Mouse (Mus musculus): ENCODE data around the gene Trak2. TPM values are rescaled to one million over a fixed set of nuclear protein-coding genes. Genes with fewer than 3 reads are reported as not detected.
"Not testable (repeated sequence)": the region's sequence is repeated elsewhere in the genome, so short reads cannot be mapped to it uniquely, and the experiment has no call there.

The Trak2 gene
- total RNA-seq, 2 experiments from 2014 or later, result 54.5 to 74.5 TPM

DNA sequence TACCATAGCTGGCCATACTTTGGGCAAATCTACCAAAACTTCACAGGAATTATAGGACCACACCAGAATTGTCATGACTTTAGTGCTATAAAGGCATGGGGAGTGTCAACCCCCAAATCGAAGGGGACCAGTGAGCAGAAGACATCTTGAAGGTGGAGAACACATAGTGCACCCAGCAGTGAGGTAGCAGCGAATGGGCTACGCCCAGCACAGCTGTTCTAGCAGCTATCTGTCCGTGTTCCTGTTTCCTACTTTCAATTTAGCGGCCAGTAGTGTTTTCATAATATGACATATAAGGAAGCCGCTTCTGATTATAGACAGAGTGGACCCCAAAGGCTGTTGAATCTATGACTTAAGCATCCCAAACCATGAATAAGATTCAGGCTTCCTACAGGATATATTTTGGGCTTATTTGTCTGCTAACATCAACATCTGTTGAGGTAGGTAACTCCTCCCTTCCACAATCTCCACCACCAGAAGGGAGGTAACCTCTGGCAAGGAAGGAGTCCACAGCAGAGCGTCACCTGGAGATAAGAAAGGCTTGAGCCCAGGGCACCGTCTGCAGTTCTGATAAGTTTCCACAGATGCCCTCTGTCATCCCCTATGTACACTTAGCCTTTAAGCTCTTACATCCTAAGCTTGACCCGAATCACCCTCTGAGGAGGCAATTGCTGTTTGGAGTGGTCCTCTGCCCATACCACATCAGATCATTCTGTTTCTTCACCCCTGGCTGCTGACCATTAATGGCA is 19.4 kb downstream of the Trak2 start:
- DNase-seq, result no peak

GRCm38 (mm10) chr1:58952997-58953396 is 20.2 kb downstream of the Trak2 start:
- DNase-seq, result no peak

- DNase-seq, result no peak
These were observed 20.7 kb downstream of the Trak2 start for GRCm38 (mm10) chr1:58952526-58952925.

DNA sequence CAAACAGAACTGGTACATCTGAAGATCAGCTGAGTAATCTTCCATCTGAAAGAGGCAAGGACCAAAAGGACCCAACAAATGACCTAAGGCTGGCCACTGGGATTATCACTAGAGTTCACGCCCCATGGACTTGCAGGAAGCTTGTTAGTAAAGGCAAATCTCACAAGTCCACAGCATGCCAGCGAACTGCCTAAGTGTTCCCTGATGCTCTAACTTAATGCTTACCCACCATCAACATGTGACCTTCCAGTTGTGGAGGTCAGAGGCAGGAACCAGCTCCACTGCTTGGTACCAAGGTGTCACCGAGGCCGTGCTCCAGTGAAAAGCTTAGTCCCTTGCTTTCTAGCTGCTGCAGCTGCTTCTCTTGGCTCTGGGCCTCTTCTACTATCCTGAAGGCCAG is 21.4 kb downstream of the Trak2 start:
- no peak for DNase-seq

- peak; percentile 79 for DNase-seq
These were observed 22.2 kb downstream of the Trak2 start for GRCm38 (mm10) chr1:58950899-58951648.

DNA sequence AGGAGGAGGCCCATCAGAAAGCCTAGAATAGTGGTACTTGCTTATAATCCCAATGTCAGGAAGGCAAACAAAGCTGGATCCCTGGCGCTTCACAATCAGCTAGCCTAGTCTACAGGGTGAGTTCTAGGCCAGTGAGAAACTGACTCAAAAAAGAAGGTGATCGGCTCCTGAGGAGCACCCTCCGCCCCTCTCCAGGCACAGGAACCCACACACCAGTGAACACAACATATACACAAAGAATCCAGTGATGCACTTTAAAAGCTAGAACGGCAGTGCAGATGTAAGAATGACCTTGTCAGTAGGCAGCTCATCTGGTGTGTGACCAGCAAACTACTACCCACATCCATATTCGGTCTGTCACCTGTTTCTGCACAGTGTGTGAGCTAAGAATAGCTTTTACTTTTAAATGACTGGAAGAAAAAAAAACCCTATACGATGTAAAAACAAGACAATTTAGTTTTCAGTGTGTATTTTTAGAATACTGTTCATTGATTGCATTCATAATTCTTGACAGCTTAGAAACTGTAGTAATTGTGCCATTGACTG is 23.6 kb downstream of the Trak2 start:
- no peak for DNase-seq

DNA sequence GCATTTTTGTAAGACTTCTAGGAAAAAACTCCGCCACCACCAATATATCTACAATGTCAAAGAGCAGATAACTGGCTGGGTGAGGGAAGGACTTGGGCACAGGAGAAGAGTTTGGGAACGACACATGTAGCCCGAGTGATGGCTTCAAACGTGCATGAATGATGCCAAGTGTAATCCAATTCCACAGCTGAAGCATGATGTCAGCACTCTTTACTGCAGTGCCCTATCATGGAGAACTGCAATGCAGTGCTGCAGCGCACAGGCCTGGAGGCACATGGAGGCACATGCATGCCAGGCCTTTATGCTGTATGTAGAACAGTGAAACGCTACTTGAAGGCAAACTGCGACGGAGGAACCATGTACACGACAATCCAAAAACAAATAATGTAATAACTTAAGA is 26.5 kb downstream of the Trak2 start:
- no peak for DNase-seq

DNA sequence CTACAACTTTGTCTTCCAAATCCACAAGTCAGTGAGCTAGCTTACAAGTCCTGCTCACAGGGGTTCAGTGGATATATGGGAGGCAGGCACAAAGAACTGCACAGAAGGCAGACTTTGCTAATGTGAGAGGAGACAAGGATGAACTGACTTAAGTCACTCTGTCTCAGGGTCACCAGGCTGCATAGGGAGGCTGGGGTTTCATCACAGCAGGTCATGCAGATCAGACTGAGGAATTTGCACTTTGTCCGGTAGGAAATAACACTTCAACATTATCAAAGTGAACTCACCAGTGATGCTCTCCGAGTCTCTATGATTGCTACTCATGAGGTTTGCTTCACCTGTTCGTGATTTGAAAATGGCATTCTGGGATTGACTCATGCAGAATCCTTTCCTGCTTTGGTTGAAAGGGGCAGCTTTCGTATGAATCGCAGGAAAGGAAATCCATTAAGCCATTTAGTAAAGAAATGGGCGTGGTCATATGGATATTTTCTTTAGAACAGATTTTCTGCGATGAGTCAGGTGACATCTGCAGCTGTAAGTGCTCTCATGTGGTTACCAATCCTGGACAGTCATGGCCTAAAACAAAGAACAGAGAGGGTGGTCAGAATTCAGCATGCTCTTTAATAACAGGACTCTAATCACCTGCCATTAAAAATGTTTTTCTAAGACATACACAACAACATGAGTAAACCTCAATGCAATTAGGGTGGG is 27.1 kb downstream of the Trak2 start:
- no peak for DNase-seq

- peak; percentile 30 to 54 for DNase-seq
These were observed 27.7 kb downstream of the Trak2 start for GRCm38 (mm10) chr1:58945523-58945922.

- no peak for DNase-seq
These were observed 35.6 kb downstream of the Trak2 start for GRCm38 (mm10) chr1:58937606-58938099.

DNA sequence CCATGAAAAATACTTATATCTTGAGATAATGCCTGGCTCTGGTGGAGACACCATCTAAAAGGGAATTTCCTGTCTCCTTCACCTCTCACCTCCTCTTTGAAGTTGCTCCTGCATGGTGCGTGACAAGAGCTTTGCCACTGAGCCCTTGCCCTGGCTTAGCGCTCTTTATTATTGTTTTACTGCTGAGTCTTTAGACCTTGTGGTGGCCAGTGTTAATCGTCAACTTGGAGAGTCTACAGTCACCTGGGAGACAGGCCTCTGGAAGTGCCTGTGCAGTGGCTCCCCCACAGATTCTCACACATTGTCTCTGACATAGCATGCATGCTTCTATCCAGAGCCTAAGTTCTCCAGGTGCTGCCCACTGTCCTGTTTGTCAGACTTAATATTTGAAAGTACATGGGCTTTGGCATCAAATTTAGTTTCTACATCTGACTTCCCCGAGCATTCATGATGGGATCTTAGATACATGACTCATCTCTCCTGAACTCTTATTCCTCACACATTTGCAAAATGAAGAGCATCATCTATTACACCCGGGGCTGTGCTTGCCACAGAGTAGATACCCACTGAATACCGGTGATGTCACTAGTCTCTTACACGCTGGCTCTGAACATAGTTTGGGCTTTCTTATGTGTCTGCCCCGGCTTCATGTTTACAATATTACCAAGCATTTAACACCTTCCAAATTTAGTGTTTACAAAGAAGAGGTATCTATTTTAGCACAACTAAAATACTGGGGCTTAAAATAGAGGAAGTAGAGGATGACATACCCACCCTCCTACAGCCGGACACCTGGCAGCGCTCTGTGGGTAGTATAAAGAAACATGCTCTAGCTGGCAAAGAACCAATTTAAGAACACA is 36.3 kb downstream of the Trak2 start:
- no peak for DNase-seq

- DNase-seq, result no peak
These were observed 46.6 kb downstream of the Trak2 start for GRCm38 (mm10) chr1:58926664-58927063.

- DNase-seq, result no peak
These were observed 55.7 kb downstream of the Trak2 start for GRCm38 (mm10) chr1:58917566-58917965.

- peak in 1 of 2 experiments; percentile 21 for DNase-seq
These were observed 63.5 kb downstream of the Trak2 start for GRCm38 (mm10) chr1:58909636-58910272.

GRCm38 (mm10) chr1:58903681-58904080 is 69.5 kb downstream of the Trak2 start:
- no peak for DNase-seq

- peak; percentile 50 to 57 for DNase-seq
These were observed 75.7 kb downstream of the Trak2 start for GRCm38 (mm10) chr1:58897561-58897960.

DNA sequence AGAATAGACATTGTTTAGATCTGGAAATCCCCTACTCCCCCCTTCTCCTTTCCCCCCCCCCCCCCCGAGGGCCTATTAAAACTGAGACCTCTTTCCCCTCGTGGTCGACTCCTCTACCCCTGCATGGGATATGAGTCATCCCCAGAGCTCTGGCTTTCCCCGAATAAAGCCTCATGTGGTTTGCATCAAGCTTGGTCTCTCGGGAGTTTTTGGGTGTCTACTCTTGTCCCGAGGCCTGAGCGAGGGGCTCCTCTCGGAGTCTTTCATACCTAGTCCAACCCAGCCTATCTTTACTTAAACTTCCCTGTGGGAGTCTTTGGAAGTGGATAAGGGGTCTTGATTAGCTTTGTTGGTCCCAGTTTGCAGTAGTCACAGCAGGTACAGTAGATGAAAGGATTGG is 80.8 kb downstream of the Trak2 start:
- DNase-seq, result not testable (repeated sequence)

- DNase-seq, result not testable (repeated sequence)
These were observed 81.6 kb downstream of the Trak2 start for GRCm38 (mm10) chr1:58891481-58892170.

DNA sequence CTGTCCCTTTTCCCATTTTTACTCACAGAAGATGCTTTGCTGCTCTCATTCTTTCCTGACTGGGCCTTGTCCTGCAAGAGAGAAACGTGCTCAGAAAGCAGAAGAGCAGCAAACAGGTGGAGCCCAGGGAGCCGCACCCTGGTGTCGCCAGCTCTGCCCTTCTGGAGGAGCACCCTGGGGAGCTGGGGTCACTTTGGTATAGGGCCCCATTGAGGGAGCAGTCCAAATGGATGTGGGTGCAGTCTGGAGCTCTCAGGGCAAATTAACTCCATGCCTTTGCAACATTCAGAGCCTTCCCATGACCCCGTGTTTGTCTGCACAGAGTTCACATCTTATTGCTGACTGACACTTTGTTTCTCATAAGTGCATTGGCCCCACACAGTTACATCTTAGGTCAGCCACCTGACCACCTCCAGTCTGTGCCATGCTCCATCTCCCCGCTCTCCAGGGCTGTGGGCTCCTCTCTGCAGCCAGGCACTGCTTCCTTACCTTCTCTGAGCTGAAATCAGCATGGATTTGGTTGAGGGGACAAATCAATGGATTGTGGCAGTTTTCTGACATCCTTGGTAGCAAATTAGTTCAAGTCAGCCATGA is 82.4 kb downstream of the Trak2 start:
- DNase-seq, result not testable (repeated sequence)
